Mouse (Mus musculus): ENCODE data around the gene Celf2. TPM values are rescaled to one million over a fixed set of nuclear protein-coding genes. Genes with fewer than 3 reads are reported as not detected.

The Celf2 gene
- total RNA-seq, 2 experiments from 2014 or later = 36.6 to 50.3 TPM

DNA sequence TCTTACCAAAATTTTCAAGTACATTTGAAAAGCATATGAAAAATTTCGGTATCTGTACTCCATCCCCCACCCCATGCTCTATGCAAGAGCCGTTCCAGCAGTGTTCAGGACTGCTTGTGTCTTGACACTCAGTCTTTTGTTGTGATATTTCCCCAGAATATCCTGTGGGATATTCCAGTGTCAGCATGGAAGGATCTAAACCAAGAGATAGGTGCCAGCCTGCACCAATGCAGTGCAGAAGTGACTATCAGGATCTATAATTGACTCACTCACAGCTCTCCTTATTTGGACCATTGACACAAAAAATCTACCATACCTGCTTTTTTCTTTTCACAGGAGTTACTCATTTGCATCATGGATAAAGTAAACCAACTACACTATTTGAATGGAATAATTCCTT, 116.9 kb downstream of the Celf2 start:
- no peak for DNase-seq

- DNase-seq = no peak
Observed at GRCm38 (mm10) chr2:7389264-7389663, 120.1 kb downstream of the Celf2 start.

GRCm38 (mm10) chr2:7378736-7379135, 130.6 kb downstream of the Celf2 start:
- no peak for DNase-seq

DNA sequence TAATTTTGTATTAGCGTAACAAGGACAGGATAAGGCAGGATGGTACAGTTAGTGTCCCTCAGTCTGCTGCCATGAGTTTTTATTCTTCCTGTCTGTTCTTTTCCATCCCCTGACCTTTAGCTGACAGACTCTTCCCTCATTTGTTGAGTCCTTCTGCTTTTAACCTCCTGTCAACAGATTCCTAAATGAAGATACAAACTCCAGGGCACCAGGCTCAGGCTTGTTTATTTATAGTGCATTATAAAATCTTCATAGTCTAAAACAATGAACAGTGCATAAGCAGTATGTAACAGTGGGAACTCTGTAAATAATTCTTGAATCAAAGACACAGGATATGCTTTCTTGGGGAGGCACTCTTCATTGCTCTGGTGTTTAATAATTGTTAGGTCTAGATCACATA, 131.5 kb downstream of the Celf2 start:
- DNase-seq = no peak

DNA sequence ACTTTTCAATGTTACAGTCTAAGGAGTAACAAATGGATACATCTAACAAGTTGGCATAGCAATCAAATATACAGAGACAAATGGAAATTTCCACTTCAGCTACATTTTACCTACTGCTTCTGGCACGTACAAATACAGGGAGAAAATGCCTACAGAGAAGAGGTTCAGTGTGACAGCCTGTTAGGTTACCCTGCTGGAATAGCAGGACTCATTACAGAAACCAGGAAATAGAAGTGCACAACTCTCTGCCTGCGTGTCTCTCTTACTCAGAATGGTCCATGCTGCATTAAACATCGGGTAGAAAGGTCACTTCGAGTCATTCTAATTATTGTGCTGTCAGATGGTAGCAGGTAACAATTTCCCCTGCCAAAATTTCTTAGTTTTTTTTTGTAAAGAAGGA, 141.6 kb downstream of the Celf2 start:
- no peak for DNase-seq

DNA sequence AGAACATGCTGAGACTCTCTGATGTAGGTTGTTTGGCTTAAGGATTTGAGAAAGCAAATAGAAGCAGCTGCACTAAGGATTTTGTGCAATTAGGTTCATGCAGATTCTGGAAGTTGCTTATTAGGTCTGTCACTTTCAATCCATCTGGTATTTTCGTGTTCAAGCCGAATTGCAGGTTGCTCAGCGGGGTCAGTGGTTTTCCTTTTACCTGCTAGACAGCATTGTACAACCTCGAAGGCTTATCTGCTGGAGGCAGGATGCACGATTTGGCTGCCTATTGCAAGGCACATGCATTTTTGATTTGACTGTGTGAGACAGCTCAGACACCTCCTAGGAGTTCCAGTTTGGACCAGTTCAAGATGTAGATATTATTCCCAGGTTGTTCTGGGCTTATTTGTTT, 149.8 kb downstream of the Celf2 start:
- DNase-seq = no peak

DNA sequence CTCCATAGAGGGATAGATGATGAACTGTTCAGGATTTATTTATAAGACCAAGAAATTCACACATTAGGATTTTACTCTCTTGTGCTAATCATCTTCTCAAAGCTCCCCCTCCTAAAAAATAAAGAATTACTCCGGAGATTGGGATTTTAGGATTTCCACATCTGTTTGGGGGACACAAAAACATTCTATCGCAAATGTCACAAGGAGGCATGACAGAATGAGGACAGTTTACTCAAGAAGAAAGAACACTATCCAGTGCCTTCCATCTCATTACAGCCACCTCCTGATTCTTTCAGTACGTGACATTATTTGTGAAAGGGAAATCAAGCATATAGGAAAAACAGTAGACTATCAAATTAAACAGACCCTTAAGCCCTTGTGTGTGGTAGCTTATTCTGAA, 150.5 kb downstream of the Celf2 start:
- DNase-seq = no peak

- no peak for DNase-seq
Observed at GRCm38 (mm10) chr2:7351234-7351633, 158.1 kb downstream of the Celf2 start.

DNA sequence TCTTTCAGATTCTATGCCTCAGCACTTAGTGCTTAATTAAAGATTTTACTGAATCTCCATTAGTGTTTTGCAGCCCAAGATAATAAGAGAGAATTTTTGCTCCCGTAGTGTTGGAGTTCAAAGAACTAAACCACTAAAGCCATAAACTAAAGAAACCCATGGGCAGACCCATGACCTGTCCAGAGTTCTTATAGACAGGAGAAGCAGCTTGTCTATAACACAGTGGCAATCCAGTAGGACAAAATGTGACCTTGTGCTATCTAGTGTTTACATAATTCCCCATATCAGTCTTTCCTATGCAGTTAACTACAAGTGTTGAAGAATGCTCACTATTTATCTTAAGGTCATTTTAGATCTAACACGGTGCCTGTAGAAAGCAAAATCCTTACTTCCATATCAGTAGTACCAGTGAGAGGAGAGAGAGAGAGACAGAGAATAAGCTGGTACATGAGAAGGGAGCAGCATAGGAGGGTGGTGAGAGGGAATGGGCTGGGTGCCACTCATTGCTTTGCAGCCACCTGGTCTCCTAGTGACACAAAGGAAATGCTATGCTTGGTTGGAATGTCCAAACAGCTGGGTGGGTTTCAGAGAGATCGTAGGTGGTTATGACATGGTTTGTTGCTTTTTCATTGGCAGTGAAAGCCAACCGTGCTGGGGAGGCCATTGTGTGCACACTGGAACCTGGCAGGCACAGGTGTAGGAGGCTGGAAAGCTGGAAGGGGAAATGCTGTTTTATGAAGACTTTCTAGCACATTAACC, 162.5 kb downstream of the Celf2 start:
- no peak for DNase-seq

GRCm38 (mm10) chr2:7344951-7345350, 164.4 kb downstream of the Celf2 start:
- no peak for DNase-seq

DNA sequence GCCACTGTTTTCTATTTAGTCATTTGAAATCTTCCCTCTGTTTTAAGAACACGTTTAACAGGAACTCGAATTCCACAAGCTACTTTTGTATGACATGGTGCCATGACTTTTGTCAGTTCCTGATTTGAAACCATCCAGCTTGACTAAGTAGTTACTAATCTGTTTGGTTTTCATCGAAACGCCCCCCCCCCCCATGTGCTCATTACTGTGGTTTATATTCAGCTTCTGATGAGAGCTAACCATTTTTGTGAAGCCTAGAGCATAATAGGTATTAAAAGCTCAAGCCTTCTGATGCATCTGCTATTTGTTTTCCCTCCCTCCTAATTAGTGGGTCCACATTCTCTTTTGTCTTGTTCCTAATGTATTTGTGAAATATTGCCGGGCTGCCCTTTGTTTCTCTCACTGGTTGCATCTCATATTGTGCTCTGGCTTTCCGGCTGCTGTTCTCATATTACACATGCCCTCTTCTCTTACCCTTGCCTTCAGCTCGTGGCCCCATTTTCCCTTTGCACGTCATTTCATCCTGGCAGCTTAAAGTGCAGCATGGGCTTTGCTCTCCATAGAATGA, 166.4 kb downstream of the Celf2 start:
- DNase-seq = no peak

DNA sequence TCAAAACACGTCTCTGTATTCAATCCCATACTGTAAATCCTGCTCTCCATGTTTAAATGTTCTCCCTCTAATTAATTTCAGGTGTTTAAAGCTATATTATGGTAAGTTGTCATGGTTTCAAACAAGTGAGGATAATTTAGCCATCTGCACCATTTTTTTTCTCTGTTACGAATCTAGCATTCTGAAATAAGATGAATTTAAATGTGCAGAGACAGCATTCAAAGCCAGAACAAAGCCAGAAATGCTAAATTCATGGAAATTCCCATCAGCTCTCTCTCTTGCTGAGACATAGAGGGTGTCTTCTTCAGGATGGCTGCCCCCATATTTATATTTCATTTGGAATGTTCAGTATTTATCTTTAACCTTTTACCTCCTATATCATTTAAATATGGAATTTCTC, 174.5 kb downstream of the Celf2 start:
- no peak for DNase-seq

GRCm38 (mm10) chr2:7328018-7328899, 181.1 kb downstream of the Celf2 start:
- peak in 1 of 2 experiments; percentile 3 for DNase-seq

DNA sequence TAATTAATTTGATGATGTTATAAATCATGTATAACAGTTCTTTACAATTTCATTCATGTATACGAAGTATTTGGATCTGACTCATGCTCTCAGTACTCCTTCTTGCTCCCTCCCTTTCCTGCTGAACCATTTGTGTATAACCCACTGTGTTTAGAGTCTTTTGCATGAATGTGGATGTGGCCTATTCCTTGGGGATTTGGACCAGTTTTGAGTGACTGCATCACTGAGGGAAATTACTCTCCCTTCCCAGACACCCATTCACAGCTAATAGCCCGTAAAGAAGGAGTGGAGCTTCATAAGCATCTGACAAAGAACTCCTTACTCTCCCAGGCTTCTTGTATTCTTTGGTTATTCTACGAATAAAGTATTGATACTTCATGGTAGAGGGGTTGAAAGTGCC, 189.6 kb downstream of the Celf2 start:
- no peak for DNase-seq

- no peak for DNase-seq
Observed at GRCm38 (mm10) chr2:7311776-7312175, 197.6 kb downstream of the Celf2 start.

DNA sequence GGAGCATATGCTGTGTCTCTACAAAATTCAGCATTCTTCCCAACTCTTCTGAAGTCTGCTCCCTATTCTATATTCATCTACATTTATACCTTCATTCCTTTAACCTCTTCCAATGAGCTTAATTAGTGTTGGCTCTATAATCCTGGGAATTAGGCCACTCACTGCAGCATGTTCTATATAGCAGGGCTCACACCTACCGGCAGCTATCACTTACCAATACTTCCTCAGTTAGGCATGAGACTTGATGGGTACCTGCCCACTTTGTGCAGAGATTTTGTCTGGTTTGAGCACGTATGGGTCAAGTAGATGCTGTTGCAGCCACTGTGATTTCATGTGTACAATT, 198.6 kb downstream of the Celf2 start:
- DNase-seq = no peak

DNA sequence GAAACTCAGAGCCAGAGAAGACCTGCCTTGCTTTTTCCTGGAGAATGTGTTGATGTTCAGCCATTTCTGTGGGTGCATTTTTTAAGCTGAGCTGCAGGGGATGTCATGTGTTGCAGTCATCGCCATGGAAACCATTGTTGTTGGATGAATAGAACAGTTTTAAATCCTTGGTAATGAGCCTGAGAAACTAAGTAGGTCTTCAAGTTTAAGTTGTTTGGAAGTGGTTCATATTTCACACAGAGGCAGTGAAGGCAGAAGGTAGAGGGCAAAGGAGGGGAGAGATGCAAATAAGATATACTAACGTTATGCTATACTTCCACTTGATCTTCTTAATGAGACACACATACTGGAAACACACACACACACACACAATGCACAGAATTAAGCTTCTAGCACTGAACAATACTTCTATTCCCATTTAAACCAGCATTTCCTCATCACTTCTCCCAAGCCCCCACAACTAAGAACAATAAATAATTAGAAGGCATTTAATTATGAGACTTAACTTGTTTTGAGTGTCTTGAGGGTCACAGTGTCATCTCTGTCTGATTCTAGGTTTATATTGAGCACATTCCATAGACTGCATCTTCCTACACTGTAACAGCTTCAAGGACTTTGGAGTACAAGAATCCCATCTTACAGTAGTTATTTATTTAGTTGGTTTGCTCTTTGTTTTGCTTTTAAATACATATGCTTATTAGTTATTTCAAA, 199.1 kb downstream of the Celf2 start:
- no peak for DNase-seq

DNA sequence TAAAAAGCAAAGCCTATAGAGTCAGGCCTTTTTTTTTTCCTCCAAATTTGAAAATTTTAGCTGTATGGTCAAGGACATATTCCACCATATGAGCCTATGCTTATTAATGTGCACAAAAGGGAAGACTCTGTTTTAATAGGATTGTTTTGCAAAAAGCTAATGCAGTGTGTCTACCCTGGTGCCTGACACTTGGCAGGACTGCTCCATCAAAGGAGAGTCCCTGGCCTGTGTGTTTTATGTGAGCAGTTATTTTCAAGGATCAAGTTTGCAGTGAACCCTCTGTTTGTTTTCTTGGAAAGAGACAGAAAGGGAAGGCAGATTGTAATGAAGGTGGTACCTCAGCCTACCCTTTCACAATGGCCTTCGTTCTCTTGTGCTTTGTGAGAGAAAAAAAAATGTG, 200.0 kb downstream of the Celf2 start:
- DNase-seq = no peak

DNA sequence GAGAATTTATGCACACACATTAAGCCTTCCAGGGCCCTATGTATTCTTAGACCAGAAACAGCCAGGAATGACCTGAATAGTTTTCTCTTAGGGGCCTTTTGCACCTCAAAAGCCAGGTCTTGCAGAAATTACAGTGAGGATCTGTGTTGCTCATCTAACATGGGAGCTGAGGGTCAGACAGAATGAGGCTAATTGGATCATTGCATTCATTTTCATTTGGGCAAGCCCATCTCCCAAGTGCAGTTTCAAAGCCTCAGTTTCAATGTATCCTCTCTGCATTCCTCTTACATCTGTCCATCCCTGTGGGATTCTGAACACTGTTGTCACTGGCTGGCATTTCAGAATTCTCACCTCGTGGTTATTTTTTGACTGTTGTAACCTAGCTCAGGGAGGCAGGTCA, 200.6 kb downstream of the Celf2 start:
- no peak for DNase-seq

DNA sequence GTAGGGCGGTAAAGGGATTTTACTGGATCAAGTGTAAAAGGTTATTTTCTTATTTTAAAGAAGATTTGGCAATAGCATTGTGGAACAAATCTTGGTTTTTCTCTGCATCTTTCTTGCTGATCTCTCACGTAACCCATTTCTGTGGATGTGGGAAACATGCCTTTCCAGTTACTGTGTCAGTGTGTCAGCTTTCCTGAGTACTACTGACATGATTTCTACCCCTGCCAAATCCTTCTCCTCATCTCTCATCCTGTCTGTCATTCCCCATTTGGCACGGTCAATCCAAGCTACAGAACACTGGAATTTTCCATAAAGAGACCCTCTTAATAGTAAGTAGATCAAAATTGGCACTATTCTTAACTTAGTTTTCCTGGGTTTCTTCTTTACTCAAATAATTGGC, 221.9 kb downstream of the Celf2 start:
- DNase-seq = no peak

DNA sequence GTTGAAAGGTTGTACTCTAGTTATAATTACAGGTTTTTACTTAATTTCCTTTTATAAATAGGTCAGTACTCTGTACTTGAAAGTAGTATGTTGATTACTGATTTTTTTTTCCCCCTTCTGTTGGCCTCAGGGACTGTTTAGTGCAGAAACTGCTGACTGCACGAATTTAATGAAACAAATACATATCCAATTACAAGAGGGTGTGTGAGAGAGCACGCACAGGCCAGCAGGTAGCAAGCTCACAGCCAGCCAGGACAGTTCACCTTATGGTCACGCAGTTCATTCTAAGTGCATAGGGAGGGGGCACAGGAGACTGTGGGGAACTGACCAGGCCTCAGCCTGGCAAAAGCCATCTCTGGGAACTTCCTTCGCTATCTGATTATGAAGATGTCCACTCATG, 236.1 kb downstream of the Celf2 start:
- no peak for DNase-seq

- no peak for DNase-seq
Observed at GRCm38 (mm10) chr2:7270051-7270450, 239.3 kb downstream of the Celf2 start.

DNA sequence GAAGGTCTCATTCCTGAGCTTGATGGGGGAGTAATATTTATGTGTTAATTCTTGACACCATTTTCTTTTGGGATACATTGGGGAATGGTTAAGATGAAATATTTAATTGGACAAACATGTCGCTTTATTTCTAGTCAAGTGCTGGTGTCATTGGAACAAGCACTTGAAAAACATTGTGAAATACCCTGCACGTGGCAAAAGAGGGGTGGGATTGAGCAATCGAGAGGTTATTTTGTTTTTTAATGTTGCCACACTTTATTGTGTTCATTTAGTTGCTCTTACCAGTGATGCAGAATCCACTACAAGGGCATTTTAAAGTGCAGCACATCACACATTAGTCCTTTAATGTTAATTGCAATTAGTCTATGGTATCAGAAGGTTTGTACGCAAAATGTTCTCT, 242.2 kb downstream of the Celf2 start:
- no peak for DNase-seq

Data from adrenal gland, postnatal 36 days (tissue).